Mouse (Mus musculus) common myeloid progenitor, adult 5-6 weeks (primary cell): ENCODE results near the gene Gskip. TPM values are rescaled to one million over a fixed set of nuclear protein-coding genes. Genes with fewer than 3 reads are reported as not detected.
A peak's percentile ranks its signal among the peaks of the same experiment; 100 is the strongest.

Experiments
- ATAC-seq: replicated peaks from 2 replicates; pipeline ENCODE4 v1.8.0; 2016; ENCODE audit warnings: low read depth, mild to moderate bottlenecking, moderate TSS enrichment, inconsistent platforms; ENCODE audit not compliant: poor library complexity, severe bottlenecking
- total RNA-seq: library from RNA; stranded (forward); fragments of 200-1000, 187-1606 nt; gene quantifications from 2 replicates; pipeline ENCODE4 v1.2.3, GENCODE M21; 2017

Gskip gene
- total RNA-seq, result 10.7 and 11.6 TPM in 2 replicates

DNA sequence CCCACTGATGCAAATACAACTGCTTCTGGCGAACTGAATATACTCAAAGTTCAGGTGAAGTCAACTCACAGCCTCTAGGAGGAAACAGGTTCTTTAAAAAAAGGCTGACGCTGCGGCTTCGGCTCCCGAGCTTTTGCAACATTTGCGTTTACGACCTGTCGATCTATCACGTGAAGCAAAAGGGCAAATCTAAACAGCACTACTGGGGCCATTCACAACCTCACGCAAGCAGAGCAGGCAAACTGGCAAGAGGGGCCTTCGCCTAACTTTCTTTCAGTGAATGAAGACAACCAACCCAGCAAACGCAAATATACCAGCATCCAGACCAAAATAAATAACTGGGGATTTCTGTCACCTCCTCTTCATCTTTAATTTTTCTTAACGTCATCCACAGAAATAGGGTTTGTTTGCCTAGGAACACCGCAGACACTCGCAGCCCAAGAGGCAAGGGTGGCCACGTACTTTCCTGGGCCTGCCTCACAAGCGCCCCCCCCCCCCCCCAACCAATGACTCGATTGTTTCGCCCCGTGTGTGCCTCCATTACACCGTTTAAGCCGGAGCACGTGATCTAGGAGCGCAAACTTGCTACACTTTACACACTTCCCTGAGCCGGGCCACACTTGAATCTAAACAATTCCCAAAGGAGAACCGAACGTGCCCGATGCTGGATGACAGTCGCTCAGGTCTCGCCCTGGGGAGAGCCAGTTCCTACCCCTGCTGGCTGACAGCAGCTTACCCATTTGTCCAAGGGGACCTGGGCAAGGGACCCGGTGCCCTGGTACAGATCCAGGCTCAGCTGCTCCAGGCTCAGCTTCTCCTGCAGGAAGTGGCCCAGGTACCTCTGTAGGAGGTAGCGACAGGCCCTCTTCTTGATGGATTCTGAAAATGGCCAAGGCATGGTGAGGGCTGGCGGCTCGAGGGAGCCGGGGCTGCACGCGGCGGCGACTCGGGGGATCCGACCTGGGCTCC, at the start of gene Gskip:
Gskip (plus strand) TSS at position 897 of the 969 bp plus-strand sequence.
- ATAC-seq, result peak; percentile 47

DNA sequence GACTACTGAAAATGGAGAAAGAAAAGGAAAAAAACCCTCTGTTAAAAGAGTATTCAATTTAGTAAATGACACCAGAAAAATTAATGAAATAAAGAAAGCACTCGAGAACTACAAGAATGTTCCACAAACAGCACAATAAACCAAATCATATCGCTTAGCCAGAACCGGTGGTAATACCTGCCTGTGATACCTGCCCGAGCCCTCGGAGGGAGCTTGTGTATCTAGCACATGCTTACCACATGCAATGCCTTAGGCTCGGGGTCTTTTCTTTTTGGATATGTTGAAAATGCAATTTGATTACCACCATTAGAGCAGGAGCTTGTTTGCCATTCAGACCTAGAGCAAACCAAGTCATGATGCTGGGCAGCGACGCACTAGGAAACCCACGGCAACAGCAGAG, 48.1 kb upstream of the Gskip start:
- ATAC-seq, result no peak

GRCm38 (mm10) chr12:105637554-105637953, 47.1 kb upstream of the Gskip start:
- no peak for ATAC-seq

DNA sequence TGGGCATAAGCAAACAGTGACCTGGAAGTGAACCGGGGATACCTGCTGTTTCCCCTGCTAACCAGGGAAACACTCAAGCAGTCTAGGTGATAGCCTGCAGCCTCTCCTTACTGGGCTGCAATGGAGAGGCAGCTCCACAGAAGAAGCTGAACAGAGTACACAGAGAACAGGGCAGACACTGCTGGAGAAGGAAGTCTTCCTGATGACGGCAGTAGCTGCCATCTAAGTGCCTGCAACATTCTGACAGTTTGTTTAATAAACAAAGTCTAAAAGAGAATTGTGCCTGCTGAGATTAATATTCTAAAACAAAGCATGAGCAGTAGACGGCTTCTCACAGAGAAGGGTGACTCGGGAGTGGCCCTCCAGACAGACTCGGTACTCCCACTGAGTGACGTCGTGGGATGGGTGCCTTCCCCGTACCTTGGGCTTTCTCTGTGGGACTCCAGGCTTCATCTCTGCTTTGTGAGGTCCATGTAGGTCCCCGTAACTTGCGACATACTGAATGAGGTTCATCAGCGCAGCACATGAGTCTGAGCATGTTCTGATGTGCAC, 41.8 kb upstream of the Gskip start:
- ATAC-seq, result no peak

- no peak for ATAC-seq
Observed at GRCm38 (mm10) chr12:105655850-105656249, 28.8 kb upstream of the Gskip start.

- ATAC-seq, result peak; percentile 53; the same call in 1 of the 2 replicates
Observed at GRCm38 (mm10) chr12:105676274-105676673, 8.4 kb upstream of the Gskip start.

DNA sequence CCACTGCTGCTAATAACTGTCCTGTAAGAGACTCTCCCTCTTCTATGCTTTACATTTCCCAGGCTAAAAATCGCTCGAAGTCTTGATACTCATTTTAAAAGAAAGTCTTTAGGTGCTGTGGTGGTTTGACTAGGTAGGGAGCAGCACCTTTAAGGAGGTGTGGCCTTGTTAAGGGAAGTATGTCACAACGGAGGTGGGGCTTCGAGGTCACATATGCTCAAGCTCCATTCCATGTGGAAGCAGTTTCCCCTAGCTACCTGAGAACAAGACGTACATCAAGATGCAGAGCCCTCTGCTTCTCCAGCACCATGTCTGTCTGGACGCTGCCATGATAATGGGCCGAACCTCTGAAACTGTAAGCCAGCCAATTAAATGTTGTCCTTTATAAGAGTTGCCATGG, 6.4 kb upstream of the Gskip start:
- no peak for ATAC-seq

GRCm38 (mm10) chr12:105678762-105679161, 5.9 kb upstream of the Gskip start:
- ATAC-seq, result peak; percentile 47; the same call in 1 of the 2 replicates

DNA sequence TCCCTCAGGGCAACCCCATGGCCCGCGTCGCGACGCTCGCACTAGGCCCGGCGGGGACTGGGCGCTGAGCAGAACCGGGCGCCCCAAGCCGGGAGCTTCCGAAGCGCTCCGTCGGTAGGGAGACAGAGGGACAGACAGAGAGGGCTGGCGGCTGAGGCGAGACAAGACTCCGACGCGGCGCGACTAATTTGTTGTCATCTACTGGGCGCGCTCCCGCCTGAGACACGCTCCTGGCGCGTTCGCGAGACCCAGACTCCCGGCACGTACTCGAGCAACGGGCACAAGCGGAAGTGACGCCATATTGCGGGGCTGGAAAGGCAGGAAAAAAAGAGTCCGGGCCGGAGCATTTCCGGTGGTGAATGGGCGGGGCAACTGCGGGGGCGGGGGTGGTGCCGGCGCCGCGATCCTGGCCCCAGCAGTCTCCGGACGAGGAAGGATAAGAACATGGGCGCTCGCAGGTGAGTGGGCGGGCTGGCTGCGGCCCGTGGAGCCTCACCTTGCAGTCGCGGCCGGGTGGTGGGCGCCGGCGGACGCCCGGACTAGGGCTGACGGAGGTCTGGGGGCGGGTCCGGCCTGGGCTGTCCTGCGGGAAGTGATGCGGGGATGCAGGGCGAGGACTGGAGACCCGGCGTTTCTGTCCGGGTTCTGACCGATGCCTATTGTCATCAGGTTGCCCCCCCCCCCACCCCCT, 517 bp downstream of the Gskip start, which contains the start of gene Atg2b:
Atg2b (minus strand) TSS at position 211 of the 691 bp plus-strand sequence.
- ATAC-seq, result peak; percentile 84

DNA sequence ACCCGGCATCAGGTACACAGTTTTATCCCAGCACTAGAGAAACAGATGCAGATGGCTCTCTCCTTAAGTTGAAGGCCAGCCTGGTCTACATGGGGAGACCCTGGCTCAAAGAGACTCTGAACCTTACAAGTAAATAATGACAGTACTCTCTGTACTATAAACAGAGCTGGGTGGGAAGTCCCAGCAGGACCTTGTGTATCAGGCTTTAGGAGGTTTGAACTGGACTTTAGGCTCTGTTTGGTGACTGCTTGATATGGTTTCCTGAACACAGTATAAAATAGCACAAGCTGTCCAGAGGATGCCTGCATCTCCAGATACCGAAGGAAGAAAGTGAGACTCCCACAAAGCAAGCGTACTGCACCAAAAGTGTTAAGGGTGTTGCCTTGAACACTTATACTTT, 2.2 kb downstream of the Gskip start:
- no peak for ATAC-seq

DNA sequence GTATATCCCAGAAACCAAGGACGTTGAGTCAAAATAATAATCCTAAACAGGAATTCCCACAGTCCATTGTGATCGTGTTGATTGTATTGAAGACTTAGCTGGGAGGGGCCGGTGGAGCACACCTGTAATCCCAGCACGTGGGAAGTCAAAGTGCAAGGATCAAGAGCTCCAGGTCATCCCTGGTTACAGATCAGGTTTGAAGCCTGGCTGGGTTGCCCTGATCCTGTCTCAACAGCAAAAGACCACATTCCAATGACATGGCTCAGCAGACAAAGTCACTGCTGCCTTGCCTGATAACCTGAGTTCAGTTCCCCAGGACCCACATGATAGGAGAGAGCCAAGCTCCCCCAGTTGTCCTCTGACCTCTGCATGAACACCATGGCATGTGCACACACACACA, 2.8 kb downstream of the Gskip start:
- ATAC-seq, result no peak

- no peak for ATAC-seq
Observed at GRCm38 (mm10) chr12:105688546-105688945, 3.9 kb downstream of the Gskip start.

DNA sequence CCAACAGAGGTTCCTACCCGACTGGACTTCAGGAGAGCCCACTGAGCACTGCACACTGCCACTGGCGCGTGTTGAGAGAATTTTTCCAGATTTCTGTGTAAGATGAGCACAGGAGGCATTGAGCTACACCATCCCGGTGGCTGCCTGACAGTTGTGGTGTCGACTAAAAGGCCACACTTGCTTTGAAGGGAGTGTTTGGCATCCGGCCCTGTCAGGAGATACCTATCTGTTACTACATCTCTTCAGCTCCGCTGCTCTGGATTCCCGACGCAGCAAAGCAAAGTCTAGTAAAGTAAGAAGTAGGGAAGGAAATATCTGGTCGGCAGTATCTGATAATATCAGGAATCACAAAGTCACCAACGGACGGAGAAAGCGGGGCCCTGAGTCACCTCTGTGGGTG, 4.8 kb downstream of the Gskip start:
- no peak for ATAC-seq

DNA sequence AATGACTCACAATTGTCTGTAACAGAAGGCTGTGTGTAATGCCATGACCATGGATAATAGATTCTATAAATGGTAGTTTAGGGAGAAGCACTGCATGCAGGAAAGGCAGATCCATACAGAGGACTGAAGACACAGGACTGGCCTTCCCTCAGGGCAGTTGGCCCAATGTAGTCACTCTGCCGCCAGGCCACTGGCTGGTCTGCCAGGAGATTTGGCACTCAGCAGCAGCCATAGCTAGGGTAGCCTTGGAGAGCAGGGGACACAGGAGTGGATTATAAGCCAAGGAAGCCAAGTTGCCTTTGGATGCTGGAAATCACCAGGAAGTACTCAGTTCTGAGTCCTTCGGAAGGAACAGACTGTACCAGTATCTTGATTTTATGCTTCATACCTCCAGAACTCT, 9.4 kb downstream of the Gskip start:
- ATAC-seq, result no peak

GRCm38 (mm10) chr12:105695848-105696247, 11.2 kb downstream of the Gskip start:
- no peak for ATAC-seq

GRCm38 (mm10) chr12:105697104-105697780, 12.6 kb downstream of the Gskip start:
- ATAC-seq, result no peak

GRCm38 (mm10) chr12:105700433-105700832, 15.8 kb downstream of the Gskip start:
- ATAC-seq, result no peak

GRCm38 (mm10) chr12:105705799-105706487, 21.3 kb downstream of the Gskip start, which contains the start of gene Ak7:
Ak7 (plus strand) TSS chr12:105705976.
- peak; percentile 97 for ATAC-seq

DNA sequence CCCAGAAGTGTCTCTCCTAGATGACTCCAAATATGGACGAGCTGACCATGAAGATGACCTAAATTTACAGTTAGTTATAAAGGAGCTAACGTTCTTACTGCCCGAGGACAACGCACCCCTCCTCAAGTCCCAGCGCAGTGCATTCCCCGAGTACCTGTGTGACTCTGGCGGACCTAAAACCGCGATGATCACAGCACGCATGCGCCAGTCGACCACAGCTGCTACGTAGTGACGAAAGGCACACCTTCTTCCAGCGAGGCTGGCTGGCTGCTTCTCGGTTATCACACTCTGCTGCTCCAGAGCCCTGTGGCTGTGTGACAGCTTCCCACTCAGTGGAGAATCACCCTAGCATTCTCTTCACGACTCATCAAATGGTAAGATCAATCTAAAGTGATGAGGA, 34.0 kb downstream of the Gskip start:
- ATAC-seq, result no peak; the same call in 1 of the 2 replicates
